Mouse (Mus musculus) intestine, embryonic 16.5 days (tissue): ENCODE measurements around the gene Gm281. TPM values are rescaled to one million over a fixed set of nuclear protein-coding genes. Genes with fewer than 3 reads are reported as not detected.

ENCODE experiments used
- ATAC-seq: fragments of 200-750 bp; cut with Nextera tagmentation; 2 replicates; pipeline ENCODE4 v1.8.0; 2017; ENCODE audit warnings: moderate TSS enrichment, moderate library complexity
- H3K27ac ChIP-seq: fragments of 300-500 bp; sonication (generic); 2 replicates; pipeline ENCODE4 v1.5.1; 2014; ENCODE audit warnings: mild to moderate bottlenecking, low read length
- H3K27me3 ChIP-seq: fragments of 300-500 bp; sonication (generic); replicated peaks from 2 replicates; pipeline ENCODE4 v1.6.1; 2014; ENCODE audit warnings: low read length, control low read depth, mixed read lengths; ENCODE audit not compliant: control insufficient read depth, insufficient read depth
- H3K36me3 ChIP-seq: fragments of 300-500 bp; sonication (generic); 2 replicates; pipeline ENCODE4 v1.6.1; 2014; ENCODE audit warnings: low read length, control low read depth; ENCODE audit not compliant: control insufficient read depth, insufficient read depth
- H3K4me1 ChIP-seq: fragments of 300-500 bp; sonication (generic); 2 replicates; pipeline ENCODE4 v1.6.1; 2014; ENCODE audit warnings: low read length, control low read depth, mixed read lengths; ENCODE audit not compliant: control insufficient read depth, insufficient read depth
- H3K4me2 ChIP-seq: fragments of 300-500 bp; sonication (generic); 2 replicates; pipeline ENCODE4 v1.6.1; 2014; ENCODE audit warnings: low read depth, low read length, control low read depth
- H3K4me3 ChIP-seq: fragments of 300-500 bp; sonication (generic); 2 replicates; pipeline ENCODE4 v1.5.1; 2014; ENCODE audit warnings: mild to moderate bottlenecking, low read length
- H3K9ac ChIP-seq: fragments of 300-500 bp; sonication (generic); 2 replicates; pipeline ENCODE4 v1.6.1; 2014; ENCODE audit warnings: low read depth, low read length
- H3K9me3 ChIP-seq: fragments of 300-500 bp; sonication (generic); 2 replicates; pipeline ENCODE4 v1.6.1; 2016; ENCODE audit warnings: low read length, control low read depth; ENCODE audit not compliant: control insufficient read depth
- WGBS: fragments of 180-500 bp; shearing (Covaris S2); extraction: QIAGEN DNeasy Blood & Tissue Kit; methylation state at CpG from one replicate; pipeline ENCODE4 v1.1.7; 2014; 5-methylcytosine and 5-hydroxymethylcytosine counted together
- polyA plus RNA-seq: library from polyadenylated mRNA; unstranded; fragments of >200 nt; fragmentation: Nextera tagmentation; extraction: Ambion mirVana; gene quantifications from 2 replicates; pipeline ENCODE4 v1.2.1, GENCODE M21; 2015

Gm281 gene
- polyA plus RNA-seq, 1 experiment from 2014 or later, result 0.04 TPM

- WGBS, result 93% methylated on average over 4 of the region's 4 CpGs
Measured at GRCm38 (mm10) chr14:13944686-13945085, 30.4 kb upstream of the Gm281 start.

GRCm38 (mm10) chr14:13934052-13934371, 19.7 kb upstream of the Gm281 start:
- 0 out of 2 replicates have a peak overlapping the region, but pooled peaks have one; percentile 27 for H3K9ac ChIP-seq
- peaks cover 8% of the 10 kb centered on the region for H3K9me3 ChIP-seq
- no peaks in the 10 kb centered on the region for H3K27me3 ChIP-seq
- H3K4me1 ChIP-seq, result 0 out of 2 replicates have a peak, but pooled peaks cover 3% of the 10 kb centered on the region
- H3K27ac ChIP-seq, result no peak overlapping the region
- peak; percentile 58; the same call in 1 of the 2 replicates for ATAC-seq
- 42% methylated on average over 5 of the region's 5 CpGs for WGBS
- peak overlapping the region; percentile 40; the same call in 1 of the 2 replicates for H3K4me3 ChIP-seq
- no peaks in the 10 kb centered on the region for H3K36me3 ChIP-seq
- peak overlapping the region; percentile 74; the same call in 1 of the 2 replicates for H3K4me2 ChIP-seq

More at GRCm38 (mm10) chr14:13944686-13945085, 30.4 kb upstream of the Gm281 start:
- H3K4me3 ChIP-seq, result no peak overlapping the region
- ATAC-seq, result no peak
- no peaks in the 10 kb centered on the region for H3K27me3 ChIP-seq
- H3K36me3 ChIP-seq, result peaks cover 8% of the 10 kb centered on the region
- no peak overlapping the region for H3K9ac ChIP-seq
- no peaks in the 10 kb centered on the region for H3K9me3 ChIP-seq
- H3K4me1 ChIP-seq, result no peaks in the 10 kb centered on the region
- H3K4me2 ChIP-seq, result no peak overlapping the region
- H3K27ac ChIP-seq, result no peak overlapping the region

GRCm38 (mm10) chr14:13933290-13934051, 19.2 kb upstream of the Gm281 start:
- H3K36me3 ChIP-seq, result no peaks in the 10 kb centered on the region
- WGBS, result 32% methylated on average over 27 of the region's 31 CpGs
- H3K27me3 ChIP-seq, result no peaks in the 10 kb centered on the region
- peak; percentile 48 for ATAC-seq
- peaks cover 8% of the 10 kb centered on the region for H3K9me3 ChIP-seq
- H3K4me2 ChIP-seq, result peak overlapping the region; percentile 74
- peak overlapping the region; percentile 40 for H3K4me3 ChIP-seq
- peak overlapping the region; percentile 27 for H3K9ac ChIP-seq
- 0 out of 2 replicates have a peak, but pooled peaks cover 3% of the 10 kb centered on the region for H3K4me1 ChIP-seq
- no peak overlapping the region for H3K27ac ChIP-seq

GRCm38 (mm10) chr14:13917630-13918029, 3.4 kb upstream of the Gm281 start:
- no peaks in the 10 kb centered on the region for H3K27me3 ChIP-seq
- no peak overlapping the region for H3K4me3 ChIP-seq
- peak; percentile 67 for ATAC-seq
- H3K4me1 ChIP-seq, result no peaks in the 10 kb centered on the region; the same call in 1 of the 2 replicates
- H3K9ac ChIP-seq, result no peak overlapping the region
- no peaks in the 10 kb centered on the region for H3K36me3 ChIP-seq
- H3K9me3 ChIP-seq, result no peaks in the 10 kb centered on the region
- no peak overlapping the region for H3K27ac ChIP-seq
- H3K4me2 ChIP-seq, result no peak overlapping the region
- WGBS, result 30% methylated on average over 3 of the region's 3 CpGs

- H3K9ac ChIP-seq, result no peak overlapping the region
- 88% methylated on average over 10 of the region's 10 CpGs for WGBS
- ATAC-seq, result no peak
Measured at GRCm38 (mm10) chr14:13917208-13917607, 2.9 kb upstream of the Gm281 start.

GRCm38 (mm10) chr14:13915207-13915606, 929 bp upstream of the Gm281 start:
- H3K27ac ChIP-seq, result no peak overlapping the region
- 51% methylated on average over 4 of the region's 4 CpGs for WGBS
- ATAC-seq, result peak; percentile 71
- no peaks in the 10 kb centered on the region for H3K9me3 ChIP-seq
- no peak overlapping the region for H3K4me2 ChIP-seq
- H3K4me3 ChIP-seq, result no peak overlapping the region
- no peaks in the 10 kb centered on the region for H3K36me3 ChIP-seq
- no peaks in the 10 kb centered on the region; the same call in 1 of the 2 replicates for H3K4me1 ChIP-seq
- no peaks in the 10 kb centered on the region for H3K27me3 ChIP-seq
- no peak overlapping the region for H3K9ac ChIP-seq

More at GRCm38 (mm10) chr14:13917208-13917607, 2.9 kb upstream of the Gm281 start:
- Histone ChIP-seq H3K36me3 (no peaks in the 10 kb centered on the region), H3K9me3 (no peaks in the 10 kb centered on the region), H3K4me1 (no peaks in the 10 kb centered on the region; the same call in 1 of the 2 replicates), H3K4me2 (no peak overlapping the region), H3K4me3 (no peak overlapping the region), H3K27ac (no peak overlapping the region), H3K27me3 (no peaks in the 10 kb centered on the region)

GRCm38 (mm10) chr14:13910148-13910547, 4.1 kb downstream of the Gm281 start:
- H3K4me2 ChIP-seq, result no peak overlapping the region
- no peak for ATAC-seq
- H3K27me3 ChIP-seq, result no peaks in the 10 kb centered on the region
- WGBS, result 90% methylated on average over 2 of the region's 2 CpGs
- no peaks in the 10 kb centered on the region for H3K36me3 ChIP-seq
- H3K9ac ChIP-seq, result no peak overlapping the region
- no peak overlapping the region for H3K4me3 ChIP-seq
- H3K4me1 ChIP-seq, result no peaks in the 10 kb centered on the region
- H3K9me3 ChIP-seq, result no peaks in the 10 kb centered on the region
- H3K27ac ChIP-seq, result no peak overlapping the region

GRCm38 (mm10) chr14:13907145-13907544, 7.1 kb downstream of the Gm281 start:
- H3K4me1 ChIP-seq, result no peaks in the 10 kb centered on the region
- no peaks in the 10 kb centered on the region for H3K9me3 ChIP-seq
- ATAC-seq, result no peak
- WGBS, result 90% methylated on average over 7 of the region's 7 CpGs
- H3K4me3 ChIP-seq, result no peak overlapping the region
- no peak overlapping the region for H3K4me2 ChIP-seq
- H3K27me3 ChIP-seq, result no peaks in the 10 kb centered on the region
- no peak overlapping the region for H3K27ac ChIP-seq
- H3K36me3 ChIP-seq, result no peaks in the 10 kb centered on the region
- H3K9ac ChIP-seq, result no peak overlapping the region

GRCm38 (mm10) chr14:13906461-13906860, 7.8 kb downstream of the Gm281 start:
- Histone ChIP-seq H3K9me3 (no peaks in the 10 kb centered on the region), H3K4me3 (no peak overlapping the region), H3K36me3 (no peaks in the 10 kb centered on the region), H3K27ac (no peak overlapping the region), H3K27me3 (no peaks in the 10 kb centered on the region), H3K9ac (no peak overlapping the region), H3K4me2 (no peak overlapping the region), H3K4me1 (no peaks in the 10 kb centered on the region)
- ATAC-seq, result no peak
- WGBS, result 90% methylated on average over 1 of the region's 1 CpGs
